Mouse (Mus musculus) ovary, postnatal 14 days (tissue): Measurements from ENCODE around the gene Actn2.

Experiments used
- DNase-seq: peaks from one replicate; pipeline ENCODE4 v3.0.0; 2022; ENCODE audit warnings: low spot score

The Actn2 gene

GRCm38 (mm10) chr13:12256871-12257390 lies 83.6 kb downstream of the Actn2 start:
- DNase-seq = no peak

- no peak for DNase-seq
These were observed 84.5 kb downstream of the Actn2 start for GRCm38 (mm10) chr13:12255911-12256705.

GRCm38 (mm10) chr13:12250496-12250895 lies 90.1 kb downstream of the Actn2 start:
- DNase-seq = no peak

GRCm38 (mm10) chr13:12249195-12249898 lies 91.2 kb downstream of the Actn2 start:
- no peak for DNase-seq

GRCm38 (mm10) chr13:12245938-12246337 lies 94.6 kb downstream of the Actn2 start:
- DNase-seq = no peak

- DNase-seq = no peak
These were observed 96.6 kb downstream of the Actn2 start for GRCm38 (mm10) chr13:12243991-12244390.

- no peak for DNase-seq
These were observed 108.4 kb downstream of the Actn2 start for GRCm38 (mm10) chr13:12232141-12232540.

GRCm38 (mm10) chr13:12228248-12228647 lies 112.3 kb downstream of the Actn2 start:
- no peak for DNase-seq

- no peak for DNase-seq
These were observed 113.0 kb downstream of the Actn2 start for GRCm38 (mm10) chr13:12227606-12228005.
